Mouse (Mus musculus): ENCODE data around the gene Arfrp1.

- TF ChIP-seq CTCF (IDR thresholded peaks at IDR 0.05; ENCODE audit: low read depth) (no peak), EP300 (IDR thresholded peaks at IDR 0.05; ENCODE audit: low read depth) (no peak)
Observed at GRCm38 (mm10) chr2:181390136-181390870, 25.1 kb upstream of the Arfrp1 start.
